Mouse (Mus musculus): Measurements from ENCODE around the gene Coq4. TPM values are rescaled to one million over a fixed set of nuclear protein-coding genes. Genes with fewer than 3 reads are reported as not detected.
A peak's percentile ranks its signal among the peaks of the same experiment; 100 is the strongest.
"Not testable (repeated sequence)": the region's sequence is repeated elsewhere in the genome, so short reads cannot be mapped to it uniquely, and the experiment has no call there.

Gene Coq4
- polyA plus RNA-seq, 1 experiment from 2014 or later: 23.8 TPM

DNA sequence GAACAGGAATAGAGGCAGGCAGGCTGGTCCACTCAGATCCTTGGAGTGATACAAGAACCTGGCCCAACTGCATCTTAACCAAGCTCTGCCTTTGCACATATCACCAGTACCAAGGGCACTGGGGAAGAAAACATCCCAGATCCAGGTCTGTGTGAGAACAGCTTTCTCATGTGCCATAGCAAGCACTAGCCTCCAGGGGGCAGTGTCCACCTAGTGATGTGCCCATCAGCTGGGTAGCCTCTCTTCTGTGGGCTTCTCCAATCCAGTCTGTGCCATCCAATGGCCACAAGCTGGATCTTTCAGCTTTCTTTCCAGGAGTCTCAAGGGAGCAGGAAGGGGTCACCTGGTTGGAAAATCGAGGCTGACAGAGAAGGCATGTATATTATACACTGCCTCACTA is 22.5 kb upstream of the Coq4 start:
- no peaks in the 10 kb centered on the region for H3K9me3 ChIP-seq (replicated peaks)
- H3K27ac ChIP-seq (ENCODE audit: poor library complexity, severe bottlenecking): no peak overlapping the region
- 4% methylated on average over 1 of the region's 1 CpGs for WGBS
- H3K4me1 ChIP-seq (replicated peaks): no peaks in the 10 kb centered on the region
- no peak overlapping the region for H3K4me3 ChIP-seq
- no peak for ATAC-seq (ENCODE audit: insufficient number of reproducible peaks, low FRiP score)
- no peak overlapping the region for H3K4me2 ChIP-seq
- no peaks in the 10 kb centered on the region for H3K36me3 ChIP-seq
- no peak overlapping the region for H3K9ac ChIP-seq
- peaks cover 13% of the 10 kb centered on the region for H3K27me3 ChIP-seq (replicated peaks)

DNA sequence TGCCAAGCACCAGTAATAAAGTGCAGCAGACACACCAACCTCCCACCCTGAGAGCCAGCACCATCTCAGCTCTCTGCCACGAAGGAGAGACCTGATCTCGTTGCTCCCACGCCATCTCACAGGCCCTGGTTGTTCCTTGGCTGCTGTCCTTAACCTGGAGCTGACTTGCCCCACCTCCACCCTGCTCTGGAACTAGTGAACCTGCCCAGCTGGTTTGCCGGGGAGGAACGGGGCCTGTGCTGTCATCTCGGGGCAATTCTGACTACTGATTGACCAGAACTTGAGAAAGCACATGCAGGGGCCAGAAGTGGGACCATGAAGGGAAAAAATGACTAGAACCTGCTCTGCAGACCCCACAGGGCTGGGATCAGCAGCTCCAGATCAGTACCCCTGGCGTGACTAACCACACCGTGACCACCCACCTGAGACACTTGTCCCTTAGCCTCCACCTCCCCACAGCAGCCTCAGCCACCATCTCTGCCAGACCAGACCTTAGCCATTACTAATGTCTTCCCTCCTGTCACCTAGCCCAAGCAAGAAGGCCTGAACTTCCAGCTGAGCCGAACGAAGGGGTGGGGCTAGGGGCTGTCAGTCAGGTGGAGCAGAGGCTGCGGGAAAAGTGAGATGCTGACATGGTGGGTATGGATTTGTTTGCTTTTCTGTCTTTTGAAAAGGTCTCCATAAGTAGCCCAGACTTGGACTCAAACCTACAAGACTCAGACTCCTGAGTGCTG is 19.1 kb upstream of the Coq4 start:
- no peak overlapping the region for H3K9ac ChIP-seq
- H3K27me3 ChIP-seq (replicated peaks): no peaks in the 10 kb centered on the region; the same call in 1 of the 2 replicates
- H3K36me3 ChIP-seq: no peaks in the 10 kb centered on the region
- H3K4me3 ChIP-seq: no peak overlapping the region
- no peak overlapping the region for H3K4me2 ChIP-seq
- ATAC-seq (ENCODE audit: insufficient number of reproducible peaks, low FRiP score): no peak
- no peaks in the 10 kb centered on the region for H3K9me3 ChIP-seq (replicated peaks)
- no peaks in the 10 kb centered on the region; the same call in 1 of the 2 replicates for H3K4me1 ChIP-seq (replicated peaks)
- H3K27ac ChIP-seq (ENCODE audit: poor library complexity, severe bottlenecking): no peak overlapping the region
- WGBS: 62% methylated on average over 11 of the region's 11 CpGs

DNA sequence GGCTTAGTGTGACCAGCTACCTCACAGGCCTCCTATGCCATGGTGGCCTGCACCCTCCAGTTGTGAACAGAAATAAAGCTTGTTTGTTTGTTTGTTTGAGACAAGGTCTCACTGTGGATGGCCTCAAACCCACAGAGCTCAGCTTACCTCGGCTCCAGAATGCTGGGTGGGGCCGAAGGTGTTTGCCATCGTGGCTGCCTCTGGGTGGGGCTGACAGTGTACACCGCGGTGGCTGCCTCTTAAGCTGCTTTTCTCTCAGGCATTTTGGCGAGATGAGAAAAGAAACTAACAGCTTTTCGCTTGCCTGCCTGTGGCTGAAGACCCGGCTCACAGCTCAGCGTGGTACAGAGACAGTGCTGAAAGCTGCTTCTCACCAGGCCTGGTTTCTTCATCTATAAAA is 18.4 kb upstream of the Coq4 start:
- Histone ChIP-seq H3K9me3 (replicated peaks) (no peaks in the 10 kb centered on the region), H3K4me2 (no peak overlapping the region), H3K27me3 (replicated peaks) (no peaks in the 10 kb centered on the region), H3K4me3 (no peak overlapping the region), H3K27ac (ENCODE audit: poor library complexity, severe bottlenecking) (no peak overlapping the region), H3K9ac (no peak overlapping the region), H3K36me3 (no peaks in the 10 kb centered on the region), H3K4me1 (replicated peaks) (peaks cover 2% of the 10 kb centered on the region; the same call in 1 of the 2 replicates)
- no peak for ATAC-seq (ENCODE audit: insufficient number of reproducible peaks, low FRiP score)
- 62% methylated on average over 9 of the region's 9 CpGs for WGBS

DNA sequence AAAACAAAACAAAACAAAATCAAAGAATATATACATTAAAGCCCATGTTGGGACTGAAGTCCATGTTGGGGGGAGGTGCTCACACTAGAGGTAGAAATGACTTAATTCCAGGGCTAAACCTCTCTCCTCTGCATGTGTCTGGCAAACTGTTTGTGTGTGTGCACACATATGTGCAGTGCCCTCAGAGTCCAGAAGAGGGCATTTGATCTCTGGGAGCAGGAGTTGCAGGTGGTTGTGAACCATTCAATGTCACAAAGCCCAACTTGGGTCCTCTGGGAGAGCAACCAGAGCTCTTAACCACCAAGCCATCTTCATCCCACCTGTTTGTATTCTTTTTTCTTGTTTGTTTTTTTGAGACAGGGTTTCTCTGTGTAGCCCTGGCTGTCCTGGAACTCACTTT is 17.1 kb upstream of the Coq4 start:
- Histone ChIP-seq H3K27me3 (replicated peaks) (no peaks in the 10 kb centered on the region), H3K4me2 (no peak overlapping the region), H3K9ac (no peak overlapping the region), H3K4me1 (replicated peaks) (peaks cover 4% of the 10 kb centered on the region; the same call in 1 of the 2 replicates), H3K36me3 (0 out of 2 replicates have a peak, but pooled peaks cover 6% of the 10 kb centered on the region), H3K9me3 (replicated peaks) (no peaks in the 10 kb centered on the region), H3K27ac (ENCODE audit: poor library complexity, severe bottlenecking) (no peak overlapping the region), H3K4me3 (no peak overlapping the region)
- no peak for ATAC-seq (ENCODE audit: insufficient number of reproducible peaks, low FRiP score)

DNA sequence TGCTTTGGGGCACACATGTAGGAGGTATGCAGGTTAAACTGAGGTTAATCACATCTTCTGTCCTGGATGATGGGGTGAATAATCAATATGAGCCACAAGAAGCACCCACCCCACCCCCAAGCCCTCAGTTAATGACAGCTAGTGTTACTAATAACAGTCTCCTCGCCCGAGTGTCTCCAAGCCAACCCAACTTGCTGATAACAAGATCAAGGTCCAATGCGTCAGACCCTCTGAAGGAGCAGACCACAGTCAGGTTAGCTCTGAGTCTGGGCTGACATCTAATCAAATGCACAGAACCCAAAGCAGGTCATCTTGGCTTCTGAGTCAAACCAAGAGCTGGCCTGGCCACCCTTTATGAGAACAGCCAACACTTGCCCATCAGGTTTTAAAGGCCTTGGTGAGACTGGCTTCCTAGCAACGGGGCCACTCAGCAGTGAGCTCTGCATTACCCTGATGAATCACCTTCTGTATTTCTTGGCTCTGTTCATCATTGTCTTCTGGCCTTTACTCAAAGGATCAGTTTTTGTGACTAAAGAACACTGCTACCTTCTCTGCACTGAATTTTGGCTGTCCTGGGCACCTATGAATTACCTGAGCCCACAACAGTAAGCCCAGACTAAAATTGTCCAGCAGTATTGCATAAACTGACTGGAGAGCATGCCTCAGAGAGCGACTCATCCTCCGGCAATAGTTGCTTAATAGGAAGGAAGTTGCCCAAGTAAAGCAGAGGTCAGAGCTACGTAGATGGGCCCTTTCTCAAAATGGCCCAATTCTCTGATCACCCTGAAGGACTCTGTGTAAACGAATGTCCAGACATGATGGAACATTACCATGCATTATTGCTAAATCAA is 15.5 kb upstream of the Coq4 start:
- Histone ChIP-seq H3K4me3 (no peak overlapping the region), H3K4me2 (no peak overlapping the region), H3K27me3 (replicated peaks) (no peaks in the 10 kb centered on the region), H3K36me3 (peaks cover 19% of the 10 kb centered on the region), H3K9ac (no peak overlapping the region), H3K9me3 (replicated peaks) (no peaks in the 10 kb centered on the region), H3K27ac (ENCODE audit: poor library complexity, severe bottlenecking) (no peak overlapping the region), H3K4me1 (replicated peaks) (peaks cover 4% of the 10 kb centered on the region; the same call in 1 of the 2 replicates)
- 62% methylated on average over 8 of the region's 8 CpGs for WGBS
- ATAC-seq (ENCODE audit: insufficient number of reproducible peaks, low FRiP score): no peak

DNA sequence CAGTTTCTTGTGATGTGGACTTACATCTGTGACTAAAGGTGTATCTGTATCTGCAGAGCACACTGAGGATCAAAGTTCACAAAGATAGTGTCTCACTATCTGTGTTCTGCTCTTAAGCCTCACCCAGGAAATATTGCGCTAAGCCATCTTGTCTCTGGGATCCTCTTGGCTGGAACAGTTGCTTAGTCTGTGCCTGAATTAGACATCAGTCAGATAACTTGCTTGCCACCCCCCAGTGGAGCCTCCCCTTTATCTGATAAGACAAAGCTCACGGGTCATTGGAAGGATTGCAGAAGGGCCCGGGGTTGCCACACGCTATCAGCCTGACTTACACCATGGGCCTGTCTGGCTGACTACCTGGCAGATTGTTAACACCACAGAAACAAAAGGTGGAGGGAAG is 14.0 kb upstream of the Coq4 start:
- Histone ChIP-seq H3K36me3 (peaks cover 34% of the 10 kb centered on the region), H3K4me2 (no peak overlapping the region), H3K9ac (no peak overlapping the region), H3K9me3 (replicated peaks) (no peaks in the 10 kb centered on the region), H3K4me1 (replicated peaks) (peaks cover 4% of the 10 kb centered on the region; the same call in 1 of the 2 replicates), H3K27ac (ENCODE audit: poor library complexity, severe bottlenecking) (no peak overlapping the region), H3K4me3 (no peak overlapping the region), H3K27me3 (replicated peaks) (no peaks in the 10 kb centered on the region)
- WGBS: 51% methylated on average over 4 of the region's 4 CpGs
- no peak for ATAC-seq (ENCODE audit: insufficient number of reproducible peaks, low FRiP score)

DNA sequence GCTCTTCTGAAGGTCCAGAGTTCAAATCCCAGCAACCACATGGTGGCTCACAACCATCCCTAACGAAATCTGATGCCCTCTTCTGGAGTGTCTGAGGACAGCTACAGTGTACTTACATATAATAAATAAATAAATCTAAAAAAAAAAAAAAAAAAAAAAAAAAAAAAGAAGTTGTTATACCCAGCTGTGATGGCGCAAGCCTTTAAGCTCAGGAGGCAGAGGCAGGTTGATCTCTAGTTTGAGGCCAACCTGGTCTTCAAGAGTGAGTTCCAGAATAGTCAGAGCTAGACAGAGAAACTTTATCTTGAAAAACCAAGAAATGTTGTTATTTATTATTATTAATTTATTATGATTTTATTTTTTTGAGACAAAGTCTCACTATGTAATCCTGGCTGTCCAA is 6.0 kb upstream of the Coq4 start:
- H3K4me3 ChIP-seq; ATAC-seq (ENCODE audit: insufficient number of reproducible peaks, low FRiP score); H3K4me2 ChIP-seq; H3K27ac ChIP-seq (ENCODE audit: poor library complexity, severe bottlenecking); H3K4me1 ChIP-seq (replicated peaks); H3K27me3 ChIP-seq (replicated peaks); H3K9me3 ChIP-seq (replicated peaks); H3K9ac ChIP-seq: not testable (repeated sequence)
- WGBS: 93% methylated on average over 2 of the region's 2 CpGs
- H3K36me3 ChIP-seq: peaks cover 96% of the 10 kb centered on the region

DNA sequence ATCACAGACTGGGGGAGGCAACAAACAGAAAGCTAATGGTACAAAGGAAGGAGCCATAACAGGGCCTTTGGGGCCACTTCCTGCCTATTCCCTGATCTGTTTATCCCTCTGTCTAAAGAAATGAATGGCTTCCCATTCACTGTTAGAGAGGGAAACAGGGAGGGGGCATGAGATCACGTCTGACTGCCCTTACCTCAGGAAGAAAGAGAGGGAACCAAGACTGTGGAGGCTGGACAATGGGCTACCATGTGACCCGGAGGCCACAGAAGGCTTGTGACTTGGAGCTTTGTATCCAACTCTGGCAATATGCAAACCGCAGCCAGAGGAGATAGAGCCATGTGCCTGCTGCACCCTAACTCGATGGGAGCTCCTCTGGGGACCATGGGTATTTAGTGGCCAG is 3.0 kb upstream of the Coq4 start:
- no peak overlapping the region for H3K9ac ChIP-seq
- H3K27me3 ChIP-seq (replicated peaks): no peaks in the 10 kb centered on the region
- H3K36me3 ChIP-seq: peaks cover 68% of the 10 kb centered on the region
- H3K4me2 ChIP-seq: no peak overlapping the region
- no peak overlapping the region for H3K4me3 ChIP-seq
- ATAC-seq (ENCODE audit: insufficient number of reproducible peaks, low FRiP score): no peak
- H3K9me3 ChIP-seq (replicated peaks): peaks cover 7% of the 10 kb centered on the region
- peaks cover 12% of the 10 kb centered on the region for H3K4me1 ChIP-seq (replicated peaks)
- WGBS: 74% methylated on average over 4 of the region's 4 CpGs
- H3K27ac ChIP-seq (ENCODE audit: poor library complexity, severe bottlenecking): no peak overlapping the region

DNA sequence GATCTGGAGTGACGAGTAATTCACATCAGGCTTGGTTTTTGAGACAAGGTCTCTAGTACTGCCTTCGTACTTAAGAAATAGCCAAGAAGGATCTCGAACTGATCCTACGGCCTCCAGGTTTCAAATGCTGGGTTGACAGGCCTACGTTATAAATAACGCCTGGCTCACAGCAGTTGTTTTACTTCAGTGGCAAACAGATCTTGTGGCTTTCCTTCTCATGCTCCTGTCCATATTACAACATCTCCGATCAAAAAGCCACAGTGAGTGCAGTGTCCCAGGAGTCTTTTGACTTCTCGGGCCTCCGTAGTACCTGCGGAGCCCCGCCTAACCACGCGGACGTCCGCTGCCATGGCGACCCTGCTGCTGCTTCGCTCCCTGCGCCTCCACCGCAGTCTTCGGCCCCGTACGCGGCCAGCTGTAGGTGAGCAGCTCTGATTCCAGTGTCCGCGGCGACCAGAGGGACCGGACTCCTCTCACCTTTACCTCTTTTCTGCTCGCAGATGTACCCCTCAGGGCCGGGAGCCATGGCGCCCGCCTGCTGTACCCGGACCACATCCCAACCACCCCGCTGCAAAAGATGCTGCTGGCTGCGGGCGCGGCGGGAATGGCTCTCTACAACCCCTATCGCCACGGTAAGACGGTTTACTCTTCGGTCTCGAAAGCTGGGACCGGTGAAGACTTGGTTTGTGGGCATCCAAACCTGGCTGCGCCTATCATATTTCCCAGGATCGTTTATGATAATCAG is 816 bp downstream of the Coq4 start, which contains the start of gene Trub2:
Trub2 (minus strand) TSS at position 566 of the 745 bp plus-strand sequence.
- peak within 1 kb of the TSS; percentile 45; the same call in 1 of the 2 replicates for H3K27ac ChIP-seq (ENCODE audit: poor library complexity, severe bottlenecking)
- H3K4me2 ChIP-seq: peak within 1 kb of the TSS; percentile 89
- H3K36me3 ChIP-seq: peaks cover 60% of the 10 kb centered on the region
- no peaks in the 10 kb centered on the region for H3K27me3 ChIP-seq (replicated peaks)
- peak; percentile 88 for ATAC-seq (ENCODE audit: insufficient number of reproducible peaks, low FRiP score)
- WGBS: under 1% methylated on average over 45 of the region's 45 CpGs
- H3K4me1 ChIP-seq (replicated peaks): peaks cover 12% of the 10 kb centered on the region
- H3K4me3 ChIP-seq: peak within 1 kb of the TSS; percentile 84
- peak within 1 kb of the TSS; percentile 76 for H3K9ac ChIP-seq
- H3K9me3 ChIP-seq (replicated peaks): no peaks in the 10 kb centered on the region

DNA sequence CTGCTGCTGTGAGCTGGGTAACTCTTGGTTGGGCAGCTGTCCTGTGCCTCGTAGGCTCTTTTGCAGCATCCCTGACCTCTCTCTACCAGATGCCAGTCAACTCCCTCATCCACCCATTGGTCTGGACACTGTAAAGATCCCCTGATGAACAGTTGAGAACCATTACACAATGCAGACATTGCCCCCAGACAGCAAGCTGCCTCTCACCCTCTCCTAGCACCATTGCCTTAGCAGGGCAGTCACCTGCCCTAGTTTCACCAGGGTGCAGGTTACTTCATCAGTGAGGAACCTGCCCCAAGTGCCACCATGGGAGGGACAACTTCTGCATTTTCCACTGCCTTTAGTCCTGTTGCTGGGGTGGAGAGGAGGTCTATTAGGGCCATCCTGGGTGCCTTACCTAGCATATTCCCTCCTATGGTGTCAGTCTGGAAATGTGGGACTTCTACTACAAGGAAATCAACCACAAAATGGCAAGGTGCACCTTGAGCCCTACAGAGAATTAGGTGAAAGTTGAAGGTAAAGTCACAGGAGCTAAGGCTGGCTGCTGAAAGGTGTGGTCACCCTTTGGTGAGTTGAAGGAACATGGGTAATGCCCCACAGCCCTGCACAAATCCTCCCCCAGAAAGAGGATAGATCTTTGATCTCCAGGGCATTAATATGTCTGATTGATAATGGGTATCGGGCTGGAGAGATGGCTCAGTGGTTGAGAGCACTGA is 5.6 kb downstream of the Coq4 start:
- Histone ChIP-seq H3K4me3 (no peak overlapping the region), H3K4me1 (replicated peaks) (peaks cover 5% of the 10 kb centered on the region; the same call in 1 of the 2 replicates), H3K27ac (ENCODE audit: poor library complexity, severe bottlenecking) (no peak overlapping the region), H3K9ac (no peak overlapping the region), H3K27me3 (replicated peaks) (no peaks in the 10 kb centered on the region), H3K4me2 (no peak overlapping the region), H3K36me3 (peaks cover 48% of the 10 kb centered on the region), H3K9me3 (replicated peaks) (no peaks in the 10 kb centered on the region)
- 91% methylated on average over 2 of the region's 2 CpGs for WGBS
- ATAC-seq (ENCODE audit: insufficient number of reproducible peaks, low FRiP score): no peak

Data from heart, embryonic 12.5 days (tissue).